Mouse (Mus musculus): ENCODE measurements around the gene Pla2g2f. TPM values are rescaled to one million over a fixed set of nuclear protein-coding genes. Genes with fewer than 3 reads are reported as not detected.

The Pla2g2f gene
- polyA plus RNA-seq, 2 experiments from 2014 or later = not detected

- ATAC-seq = no peak
These were observed 44.8 kb downstream of the Pla2g2f start for GRCm38 (mm10) chr4:138712621-138713020.

DNA sequence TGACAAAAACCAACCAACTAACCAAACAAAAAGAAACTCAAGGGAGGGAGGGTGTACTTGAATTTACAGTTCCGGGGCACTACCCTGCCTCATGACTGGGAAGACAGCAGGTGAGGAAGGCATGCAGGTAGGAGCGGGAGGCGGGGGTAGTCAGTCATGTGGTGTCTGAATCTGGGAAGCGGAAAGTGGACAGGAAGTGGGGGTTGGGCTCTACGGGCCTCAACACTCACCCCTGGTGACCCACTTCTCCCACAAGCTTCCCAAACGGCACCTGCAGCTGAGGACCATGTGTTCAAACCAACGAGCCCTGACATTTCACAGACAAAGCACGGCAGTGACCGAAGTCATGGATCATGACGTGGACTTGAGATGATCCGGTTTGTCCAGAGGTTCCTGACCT, 45.3 kb downstream of the Pla2g2f start:
- ATAC-seq = no peak

DNA sequence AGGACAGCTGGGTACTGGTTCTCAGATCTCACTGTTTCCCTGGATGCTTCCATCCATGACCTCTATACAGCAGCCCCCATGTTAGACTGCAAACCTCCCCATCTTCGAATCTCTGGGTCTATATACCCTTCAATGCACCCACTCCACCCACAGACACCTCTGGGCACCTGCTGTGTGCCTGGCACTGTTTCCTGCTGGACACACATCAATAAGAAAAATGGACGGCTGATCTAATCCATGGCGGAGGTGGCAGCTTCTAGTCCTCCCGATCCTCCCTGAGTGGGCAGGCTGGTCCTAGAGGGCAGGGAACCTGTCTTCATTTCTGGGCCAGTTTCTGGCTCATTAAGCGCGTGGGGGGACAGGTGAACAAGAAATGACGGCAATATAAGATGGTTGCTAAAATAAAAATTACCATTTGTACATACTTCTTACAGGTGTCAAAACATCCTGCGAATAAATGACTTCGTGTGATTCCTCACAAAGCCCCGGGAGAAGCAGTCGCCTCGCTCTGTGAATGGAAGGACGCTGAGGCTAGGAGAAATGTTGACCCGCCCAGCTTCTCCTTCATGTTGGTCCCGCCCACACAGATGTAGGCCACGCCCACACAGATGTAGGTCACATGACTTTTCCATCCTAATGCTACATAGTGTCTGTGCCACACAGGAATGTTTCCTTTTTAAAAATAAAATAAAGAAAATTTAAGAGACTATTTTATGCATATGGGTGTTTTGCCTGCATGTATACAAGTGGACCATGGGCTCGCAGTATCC, 46.2 kb downstream of the Pla2g2f start:
- ATAC-seq = no peak

DNA sequence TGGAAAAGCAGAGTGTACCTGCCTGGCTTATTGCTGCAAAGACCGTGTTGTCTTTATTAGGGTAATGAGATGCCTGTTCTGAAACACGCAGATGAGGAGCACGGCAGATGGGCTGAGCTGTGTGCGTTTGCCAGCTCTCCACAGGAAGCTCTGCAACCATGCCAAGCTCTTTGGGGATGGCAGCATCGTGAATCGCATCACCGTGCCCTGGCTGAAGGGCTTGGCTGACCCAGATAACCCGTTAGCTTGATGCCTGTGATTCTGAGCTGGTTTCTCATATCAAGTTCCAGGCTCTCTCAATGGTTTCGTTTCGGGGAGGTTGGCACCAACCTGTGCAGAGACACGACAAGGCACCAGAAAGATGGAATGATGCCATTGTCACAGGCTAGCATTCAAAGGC, 46.8 kb downstream of the Pla2g2f start:
- ATAC-seq = no peak

DNA sequence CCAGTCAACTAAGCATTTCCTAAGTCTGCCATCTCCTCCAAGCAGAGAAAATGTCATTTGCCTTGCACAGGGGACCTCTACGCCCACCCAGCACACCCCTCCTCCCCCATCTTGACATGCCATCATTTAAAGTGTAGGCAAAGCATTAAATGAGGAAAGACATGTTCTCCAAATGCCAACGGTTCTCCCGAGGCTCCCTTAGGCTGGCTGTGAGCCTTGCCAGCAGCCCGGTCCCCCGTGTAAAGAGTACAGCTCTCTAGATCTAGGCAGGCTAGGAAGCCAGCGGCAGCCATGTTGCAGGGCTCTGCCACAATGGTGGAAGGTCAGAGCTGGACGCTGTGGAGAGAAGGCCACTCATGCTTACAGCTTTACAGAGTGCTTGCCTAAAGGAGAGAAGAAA, 47.5 kb downstream of the Pla2g2f start:
- ATAC-seq = no peak

DNA sequence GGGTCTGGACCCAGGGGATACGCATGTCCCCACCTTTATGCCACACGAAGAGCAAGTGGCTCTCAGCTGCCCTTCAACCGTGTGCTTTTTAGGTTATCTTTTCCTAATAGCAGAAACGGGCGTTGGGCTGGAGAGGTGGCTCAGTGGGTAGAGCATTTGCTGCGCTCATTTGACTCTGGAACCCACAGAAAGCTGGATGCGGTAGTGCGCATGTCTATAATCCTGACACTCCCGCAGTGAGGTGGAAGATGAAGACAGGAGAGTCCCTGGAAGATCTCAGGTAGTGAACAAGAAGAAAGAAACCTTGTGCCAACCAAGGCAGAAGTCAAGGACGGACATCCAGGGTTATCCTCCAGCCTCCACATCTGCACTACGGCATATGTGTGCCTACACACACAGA, 48.2 kb downstream of the Pla2g2f start:
- ATAC-seq = no peak

DNA sequence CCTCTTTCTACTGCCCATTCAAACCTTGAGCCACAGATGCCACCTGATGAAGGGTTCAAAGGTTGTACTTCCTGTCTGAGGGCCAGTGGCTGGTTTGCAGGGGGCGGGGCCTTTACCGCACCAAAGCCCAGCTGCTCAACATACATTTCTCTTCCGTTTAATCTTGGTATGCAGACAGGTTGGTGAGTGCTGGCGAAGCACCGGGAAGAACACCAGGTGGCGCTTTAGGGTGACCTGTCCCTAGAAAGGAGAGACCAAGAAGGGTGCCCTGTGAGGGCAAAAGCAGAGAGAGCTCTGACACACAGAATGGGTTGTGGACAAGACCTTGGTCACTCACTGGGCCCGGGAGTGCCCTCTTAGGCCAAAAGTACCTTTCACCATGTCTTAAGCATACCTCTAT, 48.8 kb downstream of the Pla2g2f start:
- no peak for ATAC-seq

DNA sequence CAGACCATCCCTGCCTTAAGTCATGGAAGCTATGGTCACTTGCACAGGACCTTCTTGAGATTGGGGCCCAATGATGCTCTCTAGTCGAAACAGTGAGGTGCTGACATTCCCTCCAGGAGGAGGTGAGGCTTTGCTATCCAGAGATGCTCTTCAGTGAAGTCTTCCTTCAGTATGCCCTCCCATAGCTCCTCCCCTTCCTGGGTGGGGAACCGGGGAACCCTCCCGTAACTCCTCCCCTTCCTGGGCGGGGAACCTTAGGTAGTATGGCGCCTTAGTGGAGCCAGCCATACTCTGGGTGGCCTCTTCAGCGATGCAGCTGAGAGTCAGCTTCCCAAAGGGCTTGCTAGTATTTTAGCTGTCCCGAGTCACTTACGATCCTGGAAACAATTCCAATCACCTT, 50.8 kb downstream of the Pla2g2f start:
- no peak for ATAC-seq

GRCm38 (mm10) chr4:138704169-138704568, 53.3 kb downstream of the Pla2g2f start:
- no peak for ATAC-seq

DNA sequence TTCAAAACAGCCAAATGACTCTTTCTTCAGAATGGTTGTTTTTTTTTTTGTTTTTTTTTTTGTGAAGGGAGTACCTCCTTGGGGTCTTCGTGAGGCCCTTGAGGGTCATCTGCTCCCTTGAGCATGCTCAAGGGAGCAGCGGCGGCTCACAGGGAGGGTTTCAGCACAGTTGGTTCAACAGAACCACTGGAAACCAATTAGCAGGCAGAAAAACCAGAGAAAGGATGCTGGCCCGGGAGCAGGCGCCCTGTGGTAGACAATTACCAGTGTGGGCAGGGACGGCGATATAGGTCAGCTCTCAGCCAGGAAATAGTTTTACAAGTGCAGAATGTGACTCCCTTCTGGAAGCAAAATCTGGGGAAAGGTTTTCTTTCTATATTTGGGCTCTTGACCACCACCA, 53.8 kb downstream of the Pla2g2f start:
- no peak for ATAC-seq

DNA sequence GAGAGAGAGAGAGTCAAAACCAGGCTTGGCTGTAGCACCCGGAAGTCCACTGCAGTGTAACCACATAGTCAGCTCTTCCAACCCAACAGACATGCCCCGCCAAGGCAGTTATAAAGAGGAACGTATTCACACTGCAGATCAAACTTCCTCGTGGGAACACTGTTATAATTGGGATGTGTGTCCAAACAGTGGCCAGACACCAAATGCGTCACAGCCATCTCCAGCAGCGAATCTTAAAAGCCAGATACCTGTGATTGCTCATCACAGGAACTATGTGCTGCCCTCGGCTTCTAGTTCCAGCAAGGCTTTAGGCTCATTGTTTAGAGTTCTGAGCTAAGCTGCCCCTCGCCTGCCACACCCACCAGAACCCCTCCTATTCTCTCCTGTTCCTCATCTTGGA, 54.9 kb downstream of the Pla2g2f start:
- ATAC-seq = no peak

DNA sequence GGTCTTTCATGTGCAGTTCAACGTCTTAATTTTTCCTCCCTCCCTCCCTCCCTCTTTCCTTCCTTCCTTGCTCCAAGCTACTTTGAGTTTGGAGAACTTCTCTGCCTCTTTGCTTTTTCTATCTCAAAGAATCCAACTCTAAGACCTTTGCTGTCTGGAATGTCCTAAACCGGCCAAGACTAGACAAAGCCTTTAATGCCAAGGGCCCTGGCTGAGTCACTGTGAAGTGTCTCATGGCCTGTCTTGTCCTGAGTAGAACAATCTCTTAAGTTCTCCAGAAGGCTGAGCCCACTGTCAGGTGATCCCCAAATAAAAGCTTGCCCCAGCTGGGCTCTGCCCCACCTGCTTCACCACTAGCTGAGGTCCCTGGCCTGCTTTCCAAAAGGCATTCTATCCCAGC, 55.4 kb downstream of the Pla2g2f start:
- ATAC-seq = no peak

GRCm38 (mm10) chr4:138701111-138701510, 56.3 kb downstream of the Pla2g2f start:
- no peak for ATAC-seq

Other genes starting within 250 kb of the Pla2g2f start
- not detected for gene Vwa5b1, start 121.7 kb downstream of the Pla2g2f start, polyA plus RNA-seq (2017; shearing (Covaris generic))
- gene Pla2g2c, start 32.8 kb downstream of the Pla2g2f start, polyA plus RNA-seq (2017; shearing (Covaris generic)) = not detected
- not detected for gene Ubxn10, start 20.5 kb downstream of the Pla2g2f start, polyA plus RNA-seq (2017; shearing (Covaris generic))
- gene Pla2g2d, start 18.1 kb upstream of the Pla2g2f start, polyA plus RNA-seq (2017; shearing (Covaris generic)) = 1 to 10 TPM in 1 of 2 experiments, not detected in 1; 1.5 TPM
- gene Pla2g5, start 105.9 kb upstream of the Pla2g2f start, polyA plus RNA-seq (2017; shearing (Covaris generic)) = not detected
- not detected for gene Gm13030, start 116.3 kb upstream of the Pla2g2f start, polyA plus RNA-seq (2017; shearing (Covaris generic))
- gene Pla2g2e, start 120.3 kb upstream of the Pla2g2f start, polyA plus RNA-seq (2017; shearing (Covaris generic)) = not detected
- gene Otud3, start 156.3 kb upstream of the Pla2g2f start, polyA plus RNA-seq (2017; shearing (Covaris generic)) = under 1 TPM in 1 of 2 experiments, not detected in 1; 0.66 TPM
- gene Rnf186, start 209.5 kb upstream of the Pla2g2f start, polyA plus RNA-seq (2017; shearing (Covaris generic)) = not detected
- 10 to 100 TPM; 19.1 to 32.4 TPM for gene Tmco4, start 215.3 kb upstream of the Pla2g2f start, polyA plus RNA-seq (2017; shearing (Covaris generic))

Data from activated CD4-positive, CD25-positive, alpha-beta regulatory T cell, adult 4 months (primary cell).